Mouse (Mus musculus) embryo, embryonic 10.5 days (tissue): ENCODE measurements at regions not wholly inside any gene's neighbourhood (a gene's known extent, or its start where the extent isn't known, plus 50 kb on each side); places are given as distances from the start of the nearest gene placed in this dataset.
"Not testable (repeated sequence)": the region's sequence is repeated elsewhere in the genome, so short reads cannot be mapped to it uniquely, and the experiment has no call there.

ENCODE experiments used
- DNase-seq: peaks from one replicate; pipeline ENCODE4 v3.0.0-alpha.2; 2015; ENCODE audit warnings: low spot score

DNA sequence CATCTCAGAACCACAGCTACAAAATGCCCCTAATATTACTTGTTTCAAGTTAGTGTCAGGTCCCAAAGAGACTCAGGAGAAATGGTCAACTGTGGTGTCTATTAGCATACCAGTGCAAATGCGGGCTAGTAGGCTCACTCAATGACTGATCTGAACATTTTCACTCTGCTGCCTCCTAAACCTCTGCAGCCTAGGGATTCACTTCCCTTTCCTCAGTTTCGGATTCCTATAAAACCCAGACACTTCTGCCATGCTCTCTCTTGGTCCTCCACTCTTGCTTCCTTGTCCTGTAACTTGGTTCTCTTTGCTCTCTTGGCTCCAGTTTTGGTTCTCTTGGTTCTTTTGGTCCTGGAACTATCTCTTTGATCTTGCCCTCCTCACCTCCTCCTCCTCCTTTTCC lies 206.3 kb upstream of the Spef2 start:
- DNase-seq, result no peak

DNA sequence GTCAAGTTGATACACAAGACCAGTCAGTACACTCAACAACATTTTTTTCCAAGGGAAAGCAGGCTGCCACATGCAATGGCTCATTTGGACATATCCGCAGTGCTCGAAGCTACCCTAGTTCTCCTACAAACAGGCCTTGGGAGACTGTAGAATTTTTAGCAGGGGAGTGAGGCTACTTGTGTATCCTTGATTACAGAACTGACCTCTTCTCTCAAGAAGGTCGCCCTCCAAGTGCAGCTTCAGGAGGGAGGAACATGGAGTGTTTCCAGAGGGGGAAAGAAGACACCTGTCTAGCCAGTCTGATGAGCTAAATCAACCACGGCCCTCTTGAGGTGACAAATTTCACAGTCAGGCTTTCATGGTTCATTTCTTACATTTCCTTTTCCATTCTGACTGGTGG lies 202.0 kb upstream of the Prlr start:
- no peak for DNase-seq

DNA sequence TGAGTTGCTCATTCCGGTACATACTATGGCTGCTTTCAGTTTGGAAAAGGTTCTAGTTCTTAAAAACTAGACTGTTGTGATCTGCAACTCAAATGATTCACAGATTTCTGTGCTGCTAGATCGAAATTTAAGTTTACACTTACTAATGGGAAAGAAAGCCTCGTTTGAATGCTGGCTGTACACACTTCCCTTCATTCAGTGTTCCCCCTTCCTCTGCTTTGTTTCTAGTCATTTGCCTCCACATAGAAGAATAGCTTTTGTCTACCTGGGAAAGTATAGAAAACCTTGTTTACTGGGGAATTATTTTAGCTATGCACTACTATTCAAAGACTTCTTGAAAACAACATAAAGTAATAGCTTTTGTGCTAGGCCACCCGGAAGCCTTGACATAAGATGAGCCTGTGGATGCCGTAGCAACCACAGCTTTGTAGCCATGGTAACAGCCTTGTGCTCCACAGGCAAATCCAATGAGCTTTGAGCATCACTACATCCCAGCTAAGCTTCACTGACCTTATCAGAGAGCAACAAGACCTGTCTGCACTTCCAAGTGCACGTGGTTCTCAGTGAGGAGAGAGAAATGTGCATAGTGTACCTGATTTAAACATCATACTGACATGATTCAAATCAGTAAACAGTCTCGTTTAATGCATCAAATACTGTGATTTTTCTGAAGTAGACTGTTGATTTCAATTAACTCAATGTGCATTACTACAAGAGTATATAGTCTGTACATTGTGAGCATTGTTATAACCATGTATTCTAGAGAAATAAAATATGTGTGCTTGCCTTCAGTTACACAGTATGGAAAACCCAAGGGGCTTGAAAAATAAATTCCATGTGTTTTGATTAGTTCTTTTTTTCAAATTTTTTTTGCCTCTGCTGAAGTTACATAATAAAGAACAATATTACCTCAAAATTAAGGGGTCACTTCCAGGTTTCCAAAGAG lies 165.5 kb upstream of the Prlr start:
- peak; percentile 50 for DNase-seq

DNA sequence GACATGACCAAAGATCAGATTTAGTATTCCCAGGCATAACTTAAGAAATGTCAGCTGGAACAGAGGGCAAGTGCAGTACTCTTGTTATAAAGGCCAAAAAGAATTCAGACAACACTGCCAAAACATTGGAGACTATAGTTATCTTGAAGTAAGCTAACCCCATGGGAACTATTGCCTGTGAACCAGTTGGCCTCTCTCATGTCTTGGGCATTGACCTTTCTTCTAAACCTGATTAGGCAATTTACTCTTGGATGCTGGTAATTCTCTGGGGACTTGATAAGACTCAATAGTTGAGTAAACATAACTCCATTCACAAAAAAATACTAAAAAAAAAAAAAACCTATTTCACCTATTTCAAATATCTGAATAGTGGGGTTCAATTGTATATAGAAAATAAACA lies 159.8 kb upstream of the Prlr start:
- DNase-seq, result no peak

DNA sequence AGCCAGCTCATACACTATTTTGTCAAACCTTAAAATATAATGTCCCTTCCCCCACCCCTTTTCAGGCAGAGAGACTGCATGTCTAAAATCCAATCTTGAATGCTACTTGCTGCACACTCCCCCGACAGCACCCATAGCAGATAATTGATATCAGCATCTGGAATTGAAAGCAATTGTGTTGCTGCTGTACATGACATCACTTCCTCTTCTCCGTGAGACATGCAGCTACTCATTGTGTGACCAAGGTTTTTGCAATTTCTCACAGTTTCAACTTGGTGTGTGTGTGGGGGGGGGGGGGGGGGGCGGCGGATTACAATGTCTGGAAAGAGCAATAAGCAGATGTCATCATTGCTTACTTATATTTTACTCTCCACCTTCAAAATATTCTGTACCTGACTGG lies 147.1 kb upstream of the Prlr start:
- DNase-seq, result no peak

DNA sequence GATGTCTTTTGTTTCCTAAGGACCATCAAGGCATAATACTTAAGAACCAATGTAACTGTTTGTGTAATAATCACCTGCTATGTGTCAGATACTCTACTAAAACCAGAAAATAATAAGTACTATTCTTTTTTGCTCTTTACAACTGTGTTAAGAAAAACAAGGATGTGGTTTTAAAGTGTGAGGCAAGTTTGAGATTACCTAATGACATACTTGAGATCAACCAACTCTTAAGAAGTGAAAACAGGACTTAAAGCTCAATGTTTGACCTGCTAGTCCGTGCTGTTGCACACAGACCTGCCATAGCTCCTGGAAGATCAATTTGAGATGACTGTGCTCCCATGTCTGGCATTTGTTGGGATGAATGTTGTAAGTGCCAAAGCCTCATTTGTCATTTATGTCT lies 141.5 kb upstream of the Prlr start:
- DNase-seq, result no peak

DNA sequence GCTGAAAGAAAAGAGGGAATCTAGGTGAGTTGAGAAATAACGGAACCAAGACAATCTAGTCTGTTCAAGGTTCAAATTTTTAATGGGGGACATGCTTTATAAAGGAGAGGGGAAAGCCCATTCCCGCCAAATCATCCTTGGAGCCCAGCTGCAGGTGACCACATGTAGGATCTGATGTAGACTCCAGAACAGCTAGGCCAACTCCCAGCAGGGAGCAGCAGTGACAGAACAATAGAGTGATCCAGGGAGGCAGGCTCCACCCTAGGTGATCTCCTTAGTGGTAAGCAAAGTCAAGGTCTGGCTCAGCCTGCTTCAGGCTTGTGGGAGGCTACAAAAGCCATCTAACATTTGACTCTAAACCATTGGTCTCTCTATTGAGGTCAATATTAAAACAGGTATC lies 140.5 kb upstream of the Prlr start:
- not testable (repeated sequence) for DNase-seq

DNA sequence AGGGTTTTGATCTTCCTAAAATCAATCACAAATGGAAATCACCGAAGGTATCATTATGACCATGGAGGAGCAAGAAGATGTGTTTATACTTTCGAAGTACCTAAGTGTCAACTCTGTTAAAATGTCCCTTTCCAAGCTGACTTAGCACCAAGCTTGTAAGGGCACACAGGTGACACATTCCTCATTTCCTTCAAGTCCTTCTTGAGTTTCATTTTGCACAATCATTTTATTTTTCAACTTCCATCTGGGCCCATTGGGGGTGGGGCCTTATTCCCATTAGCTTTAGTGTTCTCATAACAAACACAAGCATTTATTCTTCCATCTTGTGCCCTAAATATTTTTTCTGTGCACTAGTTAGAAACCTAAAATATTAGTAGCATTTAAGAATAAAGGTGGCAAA lies 103.5 kb upstream of the Prlr start:
- DNase-seq, result no peak

DNA sequence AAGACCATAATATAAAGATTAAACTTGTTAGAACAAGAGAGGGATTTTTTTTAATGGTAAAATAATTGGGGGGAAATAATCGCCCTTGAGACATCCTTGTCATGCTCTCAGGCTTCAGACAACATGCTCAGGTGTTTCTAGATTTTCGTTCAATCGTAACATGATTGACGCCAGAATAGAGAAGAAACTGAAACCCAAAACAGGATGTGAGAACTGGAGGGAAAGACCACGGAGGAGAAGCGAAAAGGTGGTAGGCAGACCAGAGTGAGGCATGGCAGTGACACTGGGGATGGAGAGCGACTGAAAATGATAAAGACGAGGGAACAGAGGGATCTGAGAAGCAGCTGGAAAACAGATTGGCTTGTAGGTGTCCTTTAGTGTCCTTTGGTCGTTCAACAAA lies 102.1 kb upstream of the Prlr start:
- DNase-seq, result no peak

DNA sequence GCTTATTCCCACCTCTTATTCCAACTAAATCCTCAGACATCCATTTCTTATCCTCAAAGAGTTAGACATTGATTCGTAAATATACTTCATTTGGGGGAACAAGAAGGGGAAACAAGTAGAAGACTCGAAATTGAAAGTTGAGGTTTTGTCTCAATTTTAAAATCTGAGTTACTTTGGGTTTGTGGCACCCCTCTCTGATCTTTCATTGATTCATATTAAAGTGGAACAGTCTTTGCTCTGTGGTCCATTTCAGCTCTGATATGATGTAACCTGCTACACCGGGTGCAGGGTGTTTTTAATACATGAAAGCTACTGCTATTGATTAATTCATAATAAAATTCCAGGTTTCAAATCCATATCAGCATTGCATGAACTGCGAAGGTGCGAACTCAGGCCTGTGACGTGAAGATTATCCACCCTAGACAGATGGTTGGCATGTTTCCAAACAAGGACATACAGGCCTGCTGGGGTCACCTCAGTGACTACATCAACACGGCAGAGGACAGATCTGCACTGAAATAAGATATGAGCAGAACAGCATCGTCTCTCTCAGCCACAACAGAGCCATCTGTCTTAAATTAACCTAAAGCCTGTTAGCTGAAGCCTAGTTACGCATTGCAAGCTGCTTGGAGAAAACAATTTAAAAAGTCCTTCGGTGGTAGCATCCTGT lies 101.5 kb upstream of the Prlr start:
- DNase-seq, result peak; percentile 41

DNA sequence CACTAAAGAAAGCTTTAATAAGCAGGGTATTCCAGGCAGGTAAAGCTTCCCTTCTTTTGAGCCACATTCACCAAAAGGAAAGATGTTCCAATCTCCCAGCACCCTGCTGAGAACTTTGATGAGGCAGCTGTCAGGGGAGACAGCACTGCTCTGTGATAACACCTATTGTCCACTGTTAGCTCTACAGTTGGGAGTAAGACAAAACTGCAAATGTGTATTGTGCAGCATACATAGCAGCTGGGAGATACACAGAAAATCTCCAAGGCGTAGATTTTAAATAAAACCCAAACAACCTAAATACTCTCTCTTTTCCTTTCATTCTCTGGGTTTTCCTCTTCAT lies 101.0 kb upstream of the Prlr start:
- no peak for DNase-seq

DNA sequence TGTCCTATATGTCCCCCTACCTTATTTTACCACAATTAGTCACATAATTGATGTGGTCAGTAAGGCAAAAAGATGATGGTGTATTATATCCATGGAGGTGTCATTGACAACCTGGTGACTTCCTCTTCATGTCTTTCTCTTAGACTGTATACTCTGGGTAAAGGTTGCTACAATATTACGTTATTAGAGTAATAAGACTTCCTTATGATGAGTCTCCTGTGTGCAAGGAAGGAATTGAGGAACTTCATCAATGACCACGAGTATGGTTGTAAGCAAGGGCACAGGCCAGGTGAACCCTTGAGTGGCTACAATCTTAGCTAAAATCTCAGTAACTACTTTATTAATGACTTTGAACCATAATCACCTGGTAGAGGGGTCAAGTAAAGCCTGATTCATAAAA lies 98.6 kb upstream of the Prlr start:
- DNase-seq, result no peak

DNA sequence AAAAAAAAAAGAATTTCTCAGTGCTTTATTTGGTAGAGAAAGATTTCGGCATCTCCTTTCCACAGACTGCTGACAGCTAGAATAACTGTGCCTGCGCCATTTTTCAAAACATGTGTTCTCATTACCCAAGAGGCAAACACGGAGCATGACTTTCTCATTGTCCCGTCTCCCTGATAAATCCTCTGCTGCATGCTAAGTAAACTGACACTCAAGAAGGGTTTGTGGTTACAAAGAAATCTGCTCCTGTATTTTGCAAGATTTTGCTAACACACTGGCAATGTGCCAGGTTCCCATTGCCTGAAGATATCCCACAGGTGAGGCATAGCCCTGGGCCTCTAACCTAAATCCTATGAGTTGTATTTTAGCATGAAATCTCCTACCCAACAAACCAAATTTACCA lies 97.5 kb upstream of the Prlr start:
- no peak for DNase-seq

DNA sequence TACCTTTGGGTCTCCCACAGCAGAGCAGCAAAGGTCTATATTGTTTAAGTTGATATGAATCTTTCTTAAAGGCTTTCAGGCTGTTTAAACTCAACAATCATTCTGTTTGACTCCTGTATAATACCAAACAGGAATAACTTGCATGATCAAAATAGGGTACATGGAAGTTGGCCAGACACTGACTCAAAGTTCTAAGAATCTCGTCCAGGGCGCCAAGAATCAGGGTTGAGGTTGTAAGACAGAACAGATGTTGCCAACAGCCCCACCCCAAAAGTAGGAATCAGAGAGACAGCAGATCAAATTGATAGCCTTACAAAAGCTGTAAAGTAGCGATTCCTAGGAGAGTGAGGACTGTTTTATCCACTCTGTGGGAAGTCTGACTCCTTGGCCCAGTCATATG lies 88.3 kb upstream of the Prlr start:
- DNase-seq, result no peak

DNA sequence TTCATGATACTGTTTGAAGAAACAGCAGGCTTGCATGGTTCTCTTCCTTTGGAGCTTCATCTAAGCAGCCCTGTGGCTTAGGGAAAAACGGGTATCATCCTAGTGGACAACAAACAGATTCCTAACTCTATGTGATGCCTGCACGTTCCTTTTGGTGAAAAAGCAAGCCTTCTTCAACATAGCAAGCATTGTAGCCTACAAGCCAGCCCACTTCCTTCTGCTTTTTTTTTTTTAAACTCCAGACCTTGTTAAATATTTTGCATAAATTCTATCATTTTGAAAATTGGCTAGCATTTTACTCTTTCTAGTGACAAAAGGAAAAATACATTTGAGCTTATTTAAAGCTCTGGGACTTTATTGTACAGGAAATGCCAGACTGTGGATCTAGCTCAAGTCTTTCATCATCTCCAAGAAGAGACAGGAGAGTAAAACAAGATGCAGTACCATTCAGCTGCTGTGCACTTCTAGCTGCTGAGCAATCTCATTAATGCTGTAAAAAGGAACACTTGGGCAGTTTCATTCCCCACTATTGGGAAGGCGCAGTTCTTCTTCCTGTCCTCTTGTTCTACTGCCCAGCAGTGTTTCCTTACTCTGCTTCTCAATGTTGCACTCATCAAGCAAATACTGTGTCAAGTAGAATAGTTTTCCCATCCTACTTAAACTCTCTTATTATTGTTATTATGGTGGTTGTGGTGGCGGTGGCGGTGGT lies 86.5 kb upstream of the Prlr start:
- DNase-seq, result no peak

DNA sequence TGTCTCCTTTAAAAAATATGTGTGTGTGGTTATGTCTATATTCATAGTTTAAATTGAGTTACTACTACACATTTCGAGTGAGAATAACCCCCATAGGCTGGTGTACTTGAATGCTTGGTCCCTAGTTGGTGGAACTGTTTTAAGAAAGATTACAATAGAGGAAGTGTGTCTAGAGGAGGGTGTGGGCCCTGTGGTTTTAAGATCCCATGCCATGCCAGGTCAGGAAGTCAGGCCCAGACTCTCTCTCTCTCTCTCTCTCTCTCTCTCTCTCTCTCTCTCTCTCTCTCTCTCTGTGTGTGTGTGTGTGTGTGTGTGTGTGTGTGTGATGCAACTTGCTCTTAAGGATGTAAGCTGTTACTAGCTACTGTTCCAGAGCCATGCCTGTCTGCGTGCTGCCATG lies 73.7 kb upstream of the Prlr start:
- DNase-seq, result no peak

DNA sequence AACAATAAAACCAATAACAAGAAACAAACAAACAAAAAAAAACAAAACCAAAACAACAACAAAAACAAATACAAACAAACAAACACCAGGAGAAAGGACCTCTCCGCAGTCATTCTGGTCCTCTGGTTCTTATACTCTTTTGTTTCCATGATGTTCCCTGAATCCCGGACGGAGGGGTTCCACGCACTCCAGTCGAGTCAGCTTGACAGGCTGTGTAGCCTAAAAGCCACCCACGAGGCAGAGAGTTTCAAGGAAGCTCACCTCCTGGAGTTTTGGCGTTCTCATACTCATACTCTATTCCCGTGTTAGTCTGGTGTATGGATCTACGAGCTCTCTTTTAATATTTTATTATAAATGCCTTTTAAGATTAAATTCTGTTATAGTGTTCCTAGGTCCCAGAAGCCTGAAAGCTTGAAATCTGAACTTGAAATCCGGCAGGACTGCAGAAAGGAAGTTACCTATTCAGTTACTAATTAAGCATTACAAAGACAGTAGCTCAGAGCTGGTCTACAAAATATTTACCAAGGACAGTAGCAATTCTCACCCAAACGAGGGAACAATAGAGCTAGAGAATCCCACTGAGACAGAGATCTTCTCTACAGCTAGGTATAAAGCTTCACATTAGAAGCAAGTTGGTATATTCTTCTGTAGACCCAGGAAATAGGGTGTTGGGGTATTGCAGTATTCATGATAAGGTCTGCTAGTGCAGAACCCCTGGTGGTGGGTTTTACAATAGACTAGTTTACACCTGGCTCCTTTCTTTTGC lies 71.6 kb upstream of the Prlr start:
- DNase-seq, result not testable (repeated sequence)

DNA sequence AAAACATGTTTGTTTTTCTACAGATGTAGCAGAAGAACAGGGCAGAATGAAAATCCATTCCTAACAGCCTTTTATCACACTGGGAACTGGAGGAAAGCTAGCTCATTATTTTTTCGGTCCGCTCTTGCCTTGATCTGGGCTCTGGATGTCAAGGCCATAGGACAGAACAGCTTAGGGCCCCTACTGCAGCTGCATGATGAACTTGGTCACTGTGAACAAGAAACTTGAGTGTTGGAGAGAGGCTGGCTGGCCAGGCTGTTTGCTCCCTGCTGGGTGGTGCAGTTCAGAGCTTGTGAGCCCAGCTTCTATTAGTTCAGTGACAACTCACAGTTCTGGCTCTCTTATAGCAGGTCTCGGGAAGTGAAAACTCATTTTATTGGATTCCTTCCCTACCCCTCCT lies 70.2 kb upstream of the Prlr start:
- DNase-seq, result no peak
